Mouse (Mus musculus): ENCODE data around the gene Ubqln4. TPM values are rescaled to one million over a fixed set of nuclear protein-coding genes. Genes with fewer than 3 reads are reported as not detected.
A peak's percentile ranks its signal among the peaks of the same experiment; 100 is the strongest.
"Not testable (repeated sequence)": the region's sequence is repeated elsewhere in the genome, so short reads cannot be mapped to it uniquely, and the experiment has no call there.

Gene Ubqln4
- polyA plus RNA-seq, 1 experiment from 2014 or later: 39.2 TPM

DNA sequence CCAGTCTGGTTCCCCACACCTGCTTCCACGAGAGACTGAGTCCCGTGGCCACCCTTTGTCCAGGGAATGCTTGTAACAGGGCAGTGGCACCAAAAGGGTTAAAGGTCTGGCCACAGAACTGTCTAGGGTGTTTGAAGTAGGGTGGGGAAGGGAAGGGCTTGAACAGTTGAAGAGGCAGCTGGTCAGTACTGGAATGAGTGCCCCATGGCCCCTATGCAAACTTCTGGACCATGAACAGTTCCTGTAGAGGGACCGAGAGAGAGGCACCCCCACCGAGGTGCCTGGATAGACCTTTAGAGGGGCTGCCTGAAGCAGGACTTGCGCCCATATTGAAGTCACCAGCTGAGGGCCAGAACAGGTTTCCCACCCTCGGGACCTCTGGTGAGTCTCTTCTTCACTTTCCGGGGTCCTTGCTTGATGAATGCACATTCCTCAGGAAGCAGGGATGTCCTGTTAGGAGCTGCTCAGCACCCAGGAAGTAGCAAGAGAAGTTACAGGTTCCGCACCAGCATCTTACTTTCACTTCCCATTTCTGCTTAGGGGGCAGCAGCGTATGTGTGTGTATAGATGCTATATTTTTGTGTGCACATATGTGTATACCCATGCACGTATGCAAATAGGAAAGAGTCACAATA is 39.5 kb downstream of the Ubqln4 start:
- H3K9ac ChIP-seq (replicated peaks): no peak overlapping the region
- H3K9me3 ChIP-seq (replicated peaks): no peaks in the 10 kb centered on the region
- H3K36me3 ChIP-seq: peaks cover 11% of the 10 kb centered on the region
- no peak for ATAC-seq (ENCODE audit: low FRiP score)
- H3K4me3 ChIP-seq (replicated peaks): no peak overlapping the region
- H3K27ac ChIP-seq (replicated peaks): no peak overlapping the region
- 76% methylated on average over 10 of the region's 10 CpGs for WGBS
- H3K4me1 ChIP-seq: peaks cover 5% of the 10 kb centered on the region
- H3K4me2 ChIP-seq: no peak overlapping the region
- no peaks in the 10 kb centered on the region for H3K27me3 ChIP-seq (replicated peaks)

DNA sequence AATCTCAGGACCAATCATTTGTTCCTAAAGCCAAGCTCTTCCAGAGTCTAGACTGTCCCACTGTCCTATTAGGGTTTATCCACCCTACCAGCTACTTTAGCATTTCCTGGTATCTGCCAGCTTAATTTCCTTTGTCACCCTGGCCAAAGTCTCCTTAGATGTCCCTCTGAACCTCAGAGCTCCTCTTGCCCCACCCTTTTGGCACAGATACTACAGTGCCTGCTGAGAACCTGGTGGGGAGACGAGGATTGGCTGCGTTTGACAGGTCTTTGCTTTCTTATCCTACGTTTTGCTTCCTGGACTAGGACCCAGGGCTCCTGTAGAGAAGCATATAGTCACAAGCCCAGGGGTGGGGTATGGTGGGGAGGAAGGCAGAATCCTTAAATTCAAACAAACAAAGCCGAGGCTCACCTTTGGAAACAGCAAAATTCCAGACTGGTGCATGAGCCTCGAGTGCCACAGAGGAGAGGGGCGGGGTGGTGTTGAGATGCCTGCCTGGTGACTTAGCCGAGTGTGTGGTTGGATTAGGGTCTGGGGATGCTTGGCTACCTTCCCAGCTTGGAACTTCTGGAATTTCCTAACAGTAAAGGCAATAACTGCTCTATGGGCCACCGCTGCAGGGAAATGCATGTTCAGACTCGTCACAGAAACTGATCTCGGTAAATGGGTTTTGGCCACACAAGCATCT is 40.5 kb downstream of the Ubqln4 start:
- Histone ChIP-seq H3K27me3 (replicated peaks) (no peaks in the 10 kb centered on the region), H3K9me3 (replicated peaks) (no peaks in the 10 kb centered on the region), H3K9ac (replicated peaks) (no peak overlapping the region), H3K36me3 (peaks cover 4% of the 10 kb centered on the region; the same call in 1 of the 2 replicates), H3K27ac (replicated peaks) (no peak overlapping the region), H3K4me3 (replicated peaks) (no peak overlapping the region), H3K4me1 (peaks cover 5% of the 10 kb centered on the region), H3K4me2 (no peak overlapping the region)
- 69% methylated on average over 10 of the region's 10 CpGs for WGBS
- ATAC-seq (ENCODE audit: low FRiP score): no peak

DNA sequence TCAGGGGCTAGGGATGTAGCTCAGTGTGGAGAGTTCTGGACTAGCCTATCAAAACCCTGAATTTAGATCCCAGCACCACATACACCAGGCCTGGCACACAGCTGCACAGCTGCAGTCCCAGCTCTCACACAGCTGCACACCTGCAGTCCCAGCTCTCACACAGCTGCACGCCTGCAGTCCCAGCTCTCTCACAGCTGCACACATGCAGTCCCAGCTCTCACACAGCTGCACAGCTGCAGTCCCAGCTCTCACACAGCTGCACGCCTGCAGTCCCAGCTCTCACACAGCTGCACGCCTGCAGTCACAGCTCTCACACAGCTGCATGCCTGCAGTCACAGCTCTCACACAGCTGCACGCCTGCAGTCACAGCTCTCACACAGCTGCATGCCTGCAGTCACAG is 43.0 kb downstream of the Ubqln4 start:
- 88% methylated on average over 4 of the region's 4 CpGs for WGBS
- not testable (repeated sequence) for H3K27ac ChIP-seq (replicated peaks); ATAC-seq (ENCODE audit: low FRiP score); H3K9ac ChIP-seq (replicated peaks); H3K4me3 ChIP-seq (replicated peaks); H3K36me3 ChIP-seq; H3K4me1 ChIP-seq; H3K27me3 ChIP-seq (replicated peaks); H3K9me3 ChIP-seq (replicated peaks); H3K4me2 ChIP-seq

DNA sequence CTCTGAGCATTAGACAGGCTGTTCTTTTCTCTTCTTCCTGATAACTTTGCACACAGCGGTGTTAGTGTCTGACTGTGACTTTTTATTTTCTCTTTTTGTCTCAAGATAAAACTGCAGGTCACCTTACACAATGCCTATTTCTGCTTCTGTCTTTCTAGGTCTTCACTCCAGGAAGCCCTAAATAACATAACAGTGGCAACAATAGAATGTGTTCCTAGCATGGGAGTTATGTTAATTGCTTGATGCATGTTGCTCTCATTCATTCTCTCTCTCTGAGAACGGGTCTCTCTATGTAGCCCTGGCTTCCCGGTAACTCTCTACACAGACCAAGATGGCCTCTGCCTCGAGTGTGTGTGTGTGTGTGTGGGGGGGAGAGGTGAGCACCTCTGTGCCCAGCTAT is 48.9 kb downstream of the Ubqln4 start:
- ATAC-seq (ENCODE audit: low FRiP score): no peak
- Histone ChIP-seq H3K4me3 (replicated peaks) (no peak overlapping the region), H3K9me3 (replicated peaks) (no peaks in the 10 kb centered on the region), H3K36me3 (no peaks in the 10 kb centered on the region), H3K9ac (replicated peaks) (no peak overlapping the region; the same call in 1 of the 2 replicates), H3K4me1 (peaks cover 7% of the 10 kb centered on the region), H3K4me2 (no peak overlapping the region), H3K27ac (replicated peaks) (no peak overlapping the region), H3K27me3 (replicated peaks) (no peaks in the 10 kb centered on the region)
- WGBS: 69% methylated on average over 4 of the region's 4 CpGs

DNA sequence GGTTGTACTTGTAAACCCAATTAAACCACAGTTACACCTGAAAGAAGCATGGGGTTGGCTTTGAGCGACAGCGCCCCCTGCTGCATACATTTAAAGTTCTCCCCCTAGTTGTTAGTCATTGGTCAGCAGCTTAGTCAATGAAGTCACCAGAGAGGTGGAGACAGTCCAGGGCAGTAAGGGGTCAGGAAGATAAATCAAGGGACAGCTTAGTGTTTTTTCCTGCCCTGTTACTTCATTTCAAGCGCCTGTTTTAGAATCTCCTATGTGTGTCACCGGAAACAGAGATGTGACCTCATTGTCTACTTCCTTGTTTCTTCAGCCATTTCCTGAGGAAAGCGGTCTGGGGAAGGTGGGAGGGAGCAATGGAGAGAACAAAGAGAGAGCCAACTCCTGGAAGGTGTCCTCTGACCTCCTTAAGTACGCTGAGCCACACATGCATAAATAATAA is 50.2 kb downstream of the Ubqln4 start:
- Histone ChIP-seq H3K36me3 (no peaks in the 10 kb centered on the region), H3K27ac (replicated peaks) (no peak overlapping the region), H3K4me1 (peaks cover 13% of the 10 kb centered on the region), H3K27me3 (replicated peaks) (no peaks in the 10 kb centered on the region), H3K4me2 (no peak overlapping the region), H3K9me3 (replicated peaks) (no peaks in the 10 kb centered on the region), H3K9ac (replicated peaks) (no peak overlapping the region), H3K4me3 (replicated peaks) (no peak overlapping the region)
- WGBS: 26% methylated on average over 6 of the region's 6 CpGs
- ATAC-seq (ENCODE audit: low FRiP score): no peak

DNA sequence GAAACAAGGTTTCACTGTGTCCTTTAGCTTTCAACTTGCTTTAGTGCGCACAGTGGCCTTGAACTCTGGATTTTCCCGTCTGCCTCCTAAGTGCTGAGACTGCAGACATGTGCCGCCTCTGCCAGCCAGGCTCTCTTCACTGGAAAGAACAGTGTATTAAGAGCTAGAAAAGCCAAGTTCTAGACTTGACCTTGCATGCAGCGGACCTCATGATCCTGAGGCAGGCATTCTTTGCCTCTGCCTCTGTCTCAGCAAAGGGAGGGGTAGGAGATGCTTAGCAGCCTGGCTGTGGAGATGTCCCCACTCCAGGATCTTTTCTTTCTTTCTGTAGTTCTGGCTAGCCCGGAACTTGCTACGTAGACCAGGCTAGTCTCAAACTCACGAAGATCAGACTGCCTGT is 51.3 kb downstream of the Ubqln4 start:
- WGBS: 94% methylated on average over 7 of the region's 7 CpGs
- Histone ChIP-seq H3K36me3 (no peaks in the 10 kb centered on the region), H3K4me1 (peaks cover 13% of the 10 kb centered on the region), H3K9ac (replicated peaks) (no peak overlapping the region), H3K4me3 (replicated peaks) (no peak overlapping the region), H3K27me3 (replicated peaks) (no peaks in the 10 kb centered on the region), H3K27ac (replicated peaks) (no peak overlapping the region), H3K9me3 (replicated peaks) (no peaks in the 10 kb centered on the region), H3K4me2 (no peak overlapping the region)
- no peak for ATAC-seq (ENCODE audit: low FRiP score)

DNA sequence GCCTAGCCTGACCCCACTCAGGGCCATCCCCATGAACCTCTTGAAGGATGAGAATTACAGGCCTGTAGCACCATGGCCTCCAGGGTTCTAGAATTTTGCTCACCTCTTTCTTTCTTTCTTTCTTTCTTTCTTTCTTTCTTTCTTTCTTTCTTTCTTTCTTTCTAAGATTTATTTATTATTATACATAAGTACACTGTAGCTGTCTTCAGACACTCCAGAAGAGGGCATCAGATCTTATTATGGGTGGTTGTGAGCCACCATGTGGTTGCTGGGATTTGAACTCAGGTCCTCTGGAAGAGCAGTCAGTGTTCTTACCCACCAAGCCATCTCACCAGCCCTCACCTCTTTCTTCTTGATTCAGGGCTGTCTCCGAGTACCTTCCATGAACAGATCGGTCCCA is 52.1 kb downstream of the Ubqln4 start, which contains the start of gene Arhgef2:
Gene Arhgef2 (plus strand): TSS at position 301 of the 400 bp plus-strand sequence.
- not testable (repeated sequence) for H3K4me3 ChIP-seq (replicated peaks); H3K4me2 ChIP-seq
- 85% methylated on average over 2 of the region's 2 CpGs for WGBS

DNA sequence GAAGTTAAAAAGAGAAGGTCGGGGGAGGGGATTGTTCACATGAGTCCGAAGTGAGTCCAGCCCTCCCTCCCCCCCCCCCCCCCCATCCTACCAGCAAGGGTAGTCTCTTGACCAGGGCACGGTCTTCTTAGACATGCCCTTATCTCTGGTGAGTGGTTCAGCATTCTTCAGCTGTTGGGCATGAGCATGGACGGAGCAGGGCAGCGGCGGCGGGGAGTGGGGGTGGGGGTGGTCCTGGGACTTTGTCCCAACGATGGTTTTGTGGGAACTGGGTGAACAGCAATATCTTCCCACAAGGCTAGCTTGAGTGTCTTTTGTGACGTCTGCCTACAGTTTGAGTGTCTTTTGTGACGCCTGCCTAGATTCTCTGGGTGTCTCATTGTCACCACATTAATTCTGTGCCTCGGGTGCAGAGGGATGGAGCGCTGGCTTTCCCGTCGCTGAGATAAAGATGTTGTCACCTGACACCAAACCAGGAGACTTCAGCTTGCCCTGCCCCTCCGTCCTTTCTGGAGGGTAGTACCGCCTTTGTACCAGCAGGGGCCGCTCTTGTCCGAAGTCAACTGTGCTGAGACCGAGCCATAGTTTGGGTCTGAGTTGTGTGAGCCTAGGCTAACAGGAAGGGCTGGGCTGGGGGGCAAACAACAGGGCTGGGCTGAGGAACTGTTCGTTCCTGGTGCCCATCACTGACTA is 53.7 kb downstream of the Ubqln4 start:
- H3K27ac ChIP-seq (replicated peaks): no peak overlapping the region
- H3K36me3 ChIP-seq: no peaks in the 10 kb centered on the region

More for the DNA sequence above, 52.1 kb downstream of the Ubqln4 start, which contains the start of gene Arhgef2:
- H3K9ac ChIP-seq (replicated peaks); ATAC-seq (ENCODE audit: low FRiP score); H3K9me3 ChIP-seq (replicated peaks); H3K27me3 ChIP-seq (replicated peaks); H3K27ac ChIP-seq (replicated peaks); H3K36me3 ChIP-seq: not testable (repeated sequence)
- peaks cover 13% of the 10 kb centered on the region for H3K4me1 ChIP-seq

DNA sequence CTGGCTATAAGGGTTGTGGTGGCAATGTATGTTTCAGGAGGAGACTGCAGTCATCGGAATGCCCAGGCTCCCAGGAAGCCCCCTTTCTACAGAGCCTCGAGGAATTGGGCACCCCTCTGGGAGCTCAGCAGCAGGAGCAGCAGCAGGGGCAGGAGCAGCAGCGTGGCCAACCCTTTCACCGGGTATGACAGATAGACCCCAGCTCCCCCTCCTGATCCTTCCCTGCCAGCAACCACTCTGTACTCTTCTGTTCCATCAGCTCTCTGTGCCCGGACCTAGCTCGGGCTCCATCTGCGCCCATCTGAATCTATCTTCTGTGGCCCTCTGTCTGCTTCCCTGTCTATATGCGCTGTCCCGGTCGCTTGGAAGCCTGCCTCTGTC is 54.2 kb downstream of the Ubqln4 start:
- Histone ChIP-seq H3K4me2 (peak overlapping the region; percentile 61), H3K9ac (replicated peaks) (no peak overlapping the region; the same call in 1 of the 2 replicates), H3K9me3 (replicated peaks) (no peaks in the 10 kb centered on the region), H3K4me3 (replicated peaks) (peak overlapping the region; percentile 25), H3K27me3 (replicated peaks) (no peaks in the 10 kb centered on the region), H3K36me3 (no peaks in the 10 kb centered on the region), H3K27ac (replicated peaks) (no peak overlapping the region), H3K4me1 (peaks cover 13% of the 10 kb centered on the region)
- ATAC-seq (ENCODE audit: low FRiP score): peak; percentile 29; the same call in 1 of the 2 replicates
- 21% methylated on average over 10 of the region's 10 CpGs for WGBS

More for the DNA sequence above, 53.7 kb downstream of the Ubqln4 start:
- WGBS: under 1% methylated on average over 15 of the region's 20 CpGs
- H3K4me2 ChIP-seq: peak overlapping the region; percentile 61
- H3K27me3 ChIP-seq (replicated peaks): no peaks in the 10 kb centered on the region
- no peaks in the 10 kb centered on the region for H3K9me3 ChIP-seq (replicated peaks)
- H3K4me1 ChIP-seq: peaks cover 13% of the 10 kb centered on the region
- H3K9ac ChIP-seq (replicated peaks): peak overlapping the region; percentile 53
- ATAC-seq (ENCODE audit: low FRiP score): peak; percentile 92
- peak overlapping the region; percentile 25 for H3K4me3 ChIP-seq (replicated peaks)

DNA sequence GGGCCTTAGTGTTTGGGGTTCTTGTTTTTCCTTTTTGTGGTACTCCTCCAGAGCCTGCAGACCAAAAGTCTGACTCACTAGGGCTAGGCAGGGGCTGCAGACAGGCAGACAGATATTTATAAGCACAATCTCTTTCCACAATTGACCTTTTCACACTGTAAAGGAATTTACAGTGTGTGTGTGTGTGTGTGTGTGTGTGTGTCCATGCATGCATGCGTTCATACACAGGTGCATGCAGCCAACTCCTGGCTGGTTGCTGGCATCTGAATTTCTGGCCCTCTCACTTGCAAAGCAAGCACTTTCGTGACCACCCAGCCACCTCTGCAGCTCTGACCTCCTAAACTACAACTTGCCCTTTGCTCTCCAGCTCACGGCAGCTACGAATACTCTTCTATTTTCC is 55.5 kb downstream of the Ubqln4 start:
- H3K36me3 ChIP-seq: no peaks in the 10 kb centered on the region
- H3K27me3 ChIP-seq (replicated peaks): no peaks in the 10 kb centered on the region
- no peak overlapping the region for H3K4me2 ChIP-seq
- no peak overlapping the region for H3K9ac ChIP-seq (replicated peaks)
- no peak overlapping the region for H3K27ac ChIP-seq (replicated peaks)
- ATAC-seq (ENCODE audit: low FRiP score): no peak
- 83% methylated on average over 4 of the region's 4 CpGs for WGBS
- no peak overlapping the region for H3K4me3 ChIP-seq (replicated peaks)
- H3K4me1 ChIP-seq: peaks cover 13% of the 10 kb centered on the region
- no peaks in the 10 kb centered on the region for H3K9me3 ChIP-seq (replicated peaks)

DNA sequence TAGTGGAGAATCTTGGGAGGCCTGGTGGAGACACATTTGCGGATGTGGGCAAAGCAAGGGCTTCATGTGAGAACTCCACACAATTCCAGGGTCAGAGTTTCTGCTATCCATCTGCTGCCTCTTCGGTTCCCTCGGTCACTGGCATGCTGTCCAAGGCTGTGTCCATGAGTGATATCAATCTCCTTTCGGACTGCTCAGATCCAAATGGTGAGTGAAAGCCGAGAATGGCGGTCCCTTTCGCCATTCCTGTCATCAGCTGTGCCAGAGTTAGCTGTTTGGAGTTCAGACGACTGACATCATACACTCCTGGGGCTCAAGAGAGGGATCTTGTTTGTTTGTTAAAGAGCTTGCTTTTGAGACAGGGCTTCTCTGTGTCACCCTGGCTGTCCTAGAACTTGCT is 60.9 kb downstream of the Ubqln4 start:
- Histone ChIP-seq H3K27ac (replicated peaks) (no peak overlapping the region), H3K9ac (replicated peaks) (no peak overlapping the region)
- WGBS: 84% methylated on average over 8 of the region's 8 CpGs

DNA sequence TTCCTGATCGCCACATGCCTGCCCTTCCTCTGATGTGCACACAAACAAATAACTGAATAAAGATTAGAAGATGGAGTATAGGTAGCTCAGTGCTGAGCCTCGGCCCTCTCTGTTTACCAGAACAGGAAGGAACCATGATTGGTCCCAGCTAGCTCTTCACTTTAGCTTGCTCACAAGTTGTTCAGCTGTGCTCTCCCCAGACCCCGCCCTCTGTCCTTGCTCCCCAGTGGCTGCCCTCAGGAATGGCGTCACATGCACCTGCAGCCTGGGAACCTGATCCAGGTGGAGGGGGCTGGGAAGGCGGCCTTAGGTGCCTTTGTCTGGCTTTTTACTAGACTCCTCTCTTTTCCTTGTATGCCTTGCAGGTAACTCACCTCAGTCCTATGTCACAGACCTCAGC is 61.6 kb downstream of the Ubqln4 start:
- Histone ChIP-seq H3K4me2 (no peak overlapping the region), H3K4me1 (peaks cover 20% of the 10 kb centered on the region), H3K9me3 (replicated peaks) (no peaks in the 10 kb centered on the region), H3K9ac (replicated peaks) (no peak overlapping the region), H3K4me3 (replicated peaks) (no peak overlapping the region), H3K27ac (replicated peaks) (no peak overlapping the region), H3K36me3 (no peaks in the 10 kb centered on the region), H3K27me3 (replicated peaks) (no peaks in the 10 kb centered on the region)
- WGBS: 80% methylated on average over 5 of the region's 5 CpGs
- no peak for ATAC-seq (ENCODE audit: low FRiP score)

More for the DNA sequence above, 60.9 kb downstream of the Ubqln4 start:
- no peaks in the 10 kb centered on the region for H3K36me3 ChIP-seq
- H3K9me3 ChIP-seq (replicated peaks): no peaks in the 10 kb centered on the region
- no peak for ATAC-seq (ENCODE audit: low FRiP score)
- no peak overlapping the region for H3K4me2 ChIP-seq
- no peak overlapping the region for H3K4me3 ChIP-seq (replicated peaks)
- H3K27me3 ChIP-seq (replicated peaks): no peaks in the 10 kb centered on the region
- H3K4me1 ChIP-seq: peaks cover 17% of the 10 kb centered on the region

Data from neural tube, embryonic 15.5 days (tissue).